Mouse (Mus musculus) testis, adult 2 months (tissue): ENCODE measurements at regions not wholly inside any gene's neighbourhood (a gene's known extent, or its start where the extent isn't known, plus 50 kb on each side); places are given as distances from the start of the nearest gene placed in this dataset.
"Not testable (repeated sequence)": the region's sequence is repeated elsewhere in the genome, so short reads cannot be mapped to it uniquely, and the experiment has no call there.

Experiments used
- H3K27ac ChIP-seq: fragments of 200-500 bp; 2 replicates; pipeline ENCODE4 v1.5.1; 2012; ENCODE audit warnings: low read depth, low read length; ENCODE audit not compliant: control insufficient read depth, insufficient read depth
- H3K27me3 ChIP-seq: fragments of 200-500 bp; 2 replicates; pipeline ENCODE4 v1.6.1; 2012; ENCODE audit warnings: mild to moderate bottlenecking, low read length, moderate library complexity; ENCODE audit not compliant: control insufficient read depth, insufficient read depth
- H3K36me3 ChIP-seq: fragments of 200-500 bp; 2 replicates; pipeline ENCODE4 v1.6.1; 2012; ENCODE audit warnings: mild to moderate bottlenecking, low read length; ENCODE audit not compliant: control insufficient read depth, insufficient read depth
- H3K4me1 ChIP-seq: fragments of 200-500 bp; 2 replicates; pipeline ENCODE4 v1.6.1; 2012; ENCODE audit warnings: low read length; ENCODE audit not compliant: control insufficient read depth, insufficient read depth
- H3K4me3 ChIP-seq: fragments of 200-500 bp; 2 replicates; pipeline ENCODE4 v1.5.1; 2012; ENCODE audit warnings: low read depth, mild to moderate bottlenecking, low read length, moderate library complexity, mixed read lengths; ENCODE audit not compliant: control insufficient read depth
- CTCF ChIP-seq: fragments of 200-500 bp; IDR thresholded peaks from 2 replicates; pipeline ENCODE4 v1.5.1; 2012; ENCODE audit warnings: low read depth, mild to moderate bottlenecking, inconsistent platforms, low read length, moderate library complexity; ENCODE audit not compliant: control insufficient read depth, insufficient read depth, insufficient replicate concordance
- POLR2A ChIP-seq: fragments of 200-500 bp; IDR thresholded peaks from 2 replicates; pipeline ENCODE4 v1.6.1; 2012; ENCODE audit warnings: low read depth, mild to moderate bottlenecking, inconsistent platforms, low read length, moderate library complexity; ENCODE audit not compliant: control insufficient read depth

DNA sequence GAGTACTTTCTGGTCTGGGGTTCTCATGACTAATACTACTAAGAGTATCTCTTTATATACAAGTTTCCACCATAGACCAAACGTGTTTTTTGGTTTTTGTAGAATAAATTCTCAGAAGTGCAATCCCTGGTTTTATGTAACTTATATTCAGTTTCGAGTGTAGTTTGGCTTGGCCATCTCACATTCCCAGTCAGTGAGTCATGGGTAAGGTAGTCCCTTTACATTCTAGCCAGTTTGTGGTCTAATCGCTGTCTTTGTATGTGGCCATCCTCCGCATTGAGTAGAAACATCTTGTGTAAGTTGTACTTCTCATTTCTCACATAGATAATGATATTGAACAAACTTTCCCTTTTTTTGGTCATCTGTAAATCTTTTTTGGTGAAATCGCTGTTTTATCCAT is 88.3 kb downstream of the Anxa5 start:
- Histone ChIP-seq H3K4me3 (no peak overlapping the region), H3K27ac (no peak overlapping the region), H3K36me3 (no peaks in the 10 kb centered on the region), H3K4me1 (no peaks in the 10 kb centered on the region), H3K27me3 (no peaks in the 10 kb centered on the region)
- TF ChIP-seq POLR2A (no peak), CTCF (no peak)

GRCm38 (mm10) chr3:36383438-36383945 is 92.2 kb downstream of the Anxa5 start:
- TF ChIP-seq CTCF: no peak
- TF ChIP-seq POLR2A: no peak
- Histone ChIP-seq H3K27ac (no peak overlapping the region), H3K4me3 (no peak overlapping the region), H3K4me1 (no peaks in the 10 kb centered on the region), H3K27me3 (no peaks in the 10 kb centered on the region), H3K36me3 (no peaks in the 10 kb centered on the region)

- Histone ChIP-seq H3K36me3 (no peaks in the 10 kb centered on the region), H3K4me1 (peaks cover under 1% of the 10 kb centered on the region; the same call in 1 of the 2 replicates), H3K4me3 (no peak overlapping the region), H3K27me3 (no peaks in the 10 kb centered on the region), H3K27ac (no peak overlapping the region)
- TF ChIP-seq CTCF: no peak
- TF ChIP-seq POLR2A: no peak
Observed at GRCm38 (mm10) chr3:36381621-36382193, 94.0 kb downstream of the Anxa5 start.

GRCm38 (mm10) chr3:36375722-36376121 is 100.0 kb downstream of the Anxa5 start:
- Histone ChIP-seq H3K4me3 (no peak overlapping the region), H3K27ac (no peak overlapping the region), H3K27me3 (no peaks in the 10 kb centered on the region), H3K36me3 (no peaks in the 10 kb centered on the region), H3K4me1 (peaks cover 4% of the 10 kb centered on the region; the same call in 1 of the 2 replicates)
- TF ChIP-seq POLR2A (no peak), CTCF (no peak)

DNA sequence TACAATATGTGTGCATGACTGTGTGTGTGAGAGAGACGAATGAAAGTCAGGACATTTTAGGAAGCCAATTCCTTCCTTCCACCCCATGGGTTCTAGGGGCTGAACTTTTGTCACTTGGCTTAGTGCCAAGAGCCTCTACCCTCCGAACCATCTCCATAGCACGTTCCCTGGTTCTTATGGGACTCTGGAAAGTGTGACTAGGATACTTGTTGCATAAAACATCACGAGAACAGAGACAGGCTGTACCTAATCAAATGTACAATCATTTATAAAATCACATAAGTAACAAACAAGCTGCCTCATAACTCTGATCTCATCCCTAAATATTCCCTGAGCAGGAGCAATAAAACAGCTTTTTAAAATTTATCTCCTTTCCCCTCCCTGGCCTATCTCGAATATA is 100.8 kb downstream of the Anxa5 start:
- peaks cover 4% of the 10 kb centered on the region; the same call in 1 of the 2 replicates for H3K4me1 ChIP-seq
- no peak for TF ChIP-seq POLR2A
- no peak for TF ChIP-seq CTCF
- H3K4me3 ChIP-seq: no peak overlapping the region
- H3K27me3 ChIP-seq: no peaks in the 10 kb centered on the region
- H3K36me3 ChIP-seq: no peaks in the 10 kb centered on the region
- H3K27ac ChIP-seq: no peak overlapping the region

- TF ChIP-seq POLR2A: no peak
- TF ChIP-seq CTCF: no peak
- Histone ChIP-seq H3K4me3 (no peak overlapping the region), H3K27me3 (no peaks in the 10 kb centered on the region), H3K27ac (no peak overlapping the region), H3K36me3 (no peaks in the 10 kb centered on the region), H3K4me1 (no peaks in the 10 kb centered on the region; the same call in 1 of the 2 replicates)
Observed at GRCm38 (mm10) chr3:36360933-36361332, 114.8 kb downstream of the Anxa5 start.

- H3K4me3 ChIP-seq, H3K4me1 ChIP-seq, H3K27me3 ChIP-seq, H3K27ac ChIP-seq, H3K36me3 ChIP-seq: not testable (repeated sequence)
Observed at GRCm38 (mm10) chr3:36354201-36354600, 121.5 kb downstream of the Anxa5 start.
